ENCODE assay signal across 15 mouse cellular contexts in genomic region chr9:121330065-121330464, GRCm38 (mm10). TPM values are rescaled to one million over a fixed set of nuclear protein-coding genes. Genes with fewer than 3 reads are reported as not detected.
DNase-seq lines count a peak whose midpoint lies in the region; ATAC-seq lines count a peak whose summit lies in the region.
"Had no signal": no experiment of that assay in that cellular context is flagged by ENCODE, and none has a peak within 500 bp of the region (broad histone marks: within the 10 kb centered on the region; RNA-seq: fewer than 3 reads in every experiment).

No protein-coding gene starts in this region.

- ATAC-seq in limb, embryonic 15.5 days (ENCODE audit: insufficient number of reproducible peaks, low FRiP score, low TSS enrichment, low read depth) = no peak
- peak; percentile 32 to 65; a peak in 3 of 4 replicates for ATAC-seq in hematopoietic stem cell, adult 5-6 weeks (replicated peaks in 1 of 2; ENCODE audit: insufficient read depth in 1 of 2, low FRiP score in 2 of 2, low TSS enrichment in 1 of 2, low read depth in 1 of 2, poor library complexity in 2 of 2, severe bottlenecking in 2 of 2)
- ATAC-seq: intestine, embryonic 16.5 days had no signal

- H3K27ac ChIP-seq in limb, embryonic 15.5 days = 0 out of 2 replicates have a peak overlapping the region, but pooled peaks have one; percentile 5
- H3K27ac ChIP-seq in limb, embryonic 10.5 days = no peak overlapping the region

- no peak overlapping the region for H3K4me3 ChIP-seq in limb, embryonic 15.5 days
- H3K4me3 ChIP-seq in limb, embryonic 10.5 days = no peak overlapping the region

- H3K9me3 ChIP-seq in limb, embryonic 15.5 days = no peaks in the 10 kb centered on the region
- no peaks in the 10 kb centered on the region for H3K9me3 ChIP-seq in limb, embryonic 10.5 days (replicated peaks)

- H3K36me3 ChIP-seq in limb, embryonic 15.5 days = peaks cover 4% of the 10 kb centered on the region; the same call in 1 of the 2 replicates
- peaks cover 5% of the 10 kb centered on the region for H3K36me3 ChIP-seq in limb, embryonic 10.5 days

- peaks cover 37% of the 10 kb centered on the region for H3K4me1 ChIP-seq in limb, embryonic 15.5 days
- peaks cover 44% of the 10 kb centered on the region for H3K4me1 ChIP-seq in limb, embryonic 10.5 days

- H3K4me2 ChIP-seq in limb, embryonic 15.5 days = no peak overlapping the region

- peak; percentile 91 for DNase-seq in heart, adult 11 months
- DNase-seq in heart, postnatal 10 days = no peak
- no peak for DNase-seq in limb, embryonic 10.5 days (ENCODE audit: low spot score)
- DNase-seq in MEL-GATA-1-ER (ENCODE audit: extremely low read depth, low read depth) = peak; percentile 58
- DNase-seq in thymus, postnatal 4 days = no peak
- DNase-seq in urinary bladder, postnatal 25 days (ENCODE audit: low spot score) = no peak
- DNase-seq: cerebellum, adult 8-10 months; gastrocnemius, postnatal 10 days; kidney, postnatal 10 days; lung, postnatal 10 days; right cerebral cortex, adult 18-20 months; thymus, postnatal 14 days had no signal

- H3K9ac ChIP-seq in limb, embryonic 15.5 days = no peak overlapping the region

- no peaks in the 10 kb centered on the region for H3K27me3 ChIP-seq in limb, embryonic 15.5 days
- H3K27me3 ChIP-seq in limb, embryonic 10.5 days (ENCODE audit: low read depth, poor library complexity, severe bottlenecking) = no peaks in the 10 kb centered on the region

- intact Hi-C loops in heart, postnatal 10 days (cut with DNase I) = loop anchor here (2.0 kb wide), 2 partner anchors 15 to 23 kb away; no protein-coding TSS in a partner anchor

- WGBS in limb, embryonic 15.5 days = 85% methylated on average over 5 of the region's 5 CpGs
- 90% methylated on average over 5 of the region's 5 CpGs for WGBS in limb, embryonic 10.5 days

RNA-seq across cellular contexts. Expression of gene Trak1, which starts 32.8 kb away (rescaled TPM):
- 100 to 1,000 TPM; 334 to 336 TPM for total RNA-seq in heart, postnatal 10 days (2021)
- 22.5 and 25.9 TPM in 2 replicates for polyA plus RNA-seq in limb, embryonic 15.5 days (2015; fragmentation: Nextera tagmentation; extraction: Ambion mirVana)
- 9.6 and 12.2 TPM in 2 replicates for polyA plus RNA-seq in limb, embryonic 10.5 days (2016; fragmentation: Nextera tagmentation; extraction: Ambion mirVana)
- 26.3 and 27.3 TPM in 2 replicates for total RNA-seq in hematopoietic stem cell, adult 5-6 weeks (2017)

RNA-seq across cellular contexts. Expression of gene Ulk4, which starts 53.1 kb away (rescaled TPM):
- total RNA-seq in heart, postnatal 10 days (2021) = 1 to 10 TPM in 1 of 2 experiments, under 1 TPM in 1; 0.74 to 1.4 TPM
- 136 and 149 TPM in 2 replicates for polyA plus RNA-seq in limb, embryonic 15.5 days (2015; fragmentation: Nextera tagmentation; extraction: Ambion mirVana)
- polyA plus RNA-seq in limb, embryonic 10.5 days (2016; fragmentation: Nextera tagmentation; extraction: Ambion mirVana) = 119 and 140 TPM in 2 replicates
- 2.7 and 8.3 TPM in 2 replicates for total RNA-seq in hematopoietic stem cell, adult 5-6 weeks (2017)

Comparison
In these comparisons a context has a peak if more than half of its experiments do, and no peak if none do; other contexts are left out.
1. DNase-seq: peak in heart, adult 11 months (single experiment) and MEL-GATA-1-ER (single experiment); none in heart, postnatal 10 days (0 of 2), limb, embryonic 10.5 days (single experiment), thymus, postnatal 4 days (single experiment) and urinary bladder, postnatal 25 days (single experiment).
2. RNA of gene Trak1, which starts 32.8 kb away (total RNA-seq): 334 to 336 TPM in heart, postnatal 10 days; 26.3 to 27.3 TPM in hematopoietic stem cell, adult 5-6 weeks; every median in the first group is over 10 times any median in the second.